Mouse (Mus musculus): ENCODE measurements around the gene Bcl3. TPM values are rescaled to one million over a fixed set of nuclear protein-coding genes. Genes with fewer than 3 reads are reported as not detected.

Gene Bcl3
- polyA plus RNA-seq, 1 experiment from 2014 or later = 4.1 TPM

Other genes with a start within 250 kb of the Bcl3 start
- 0.24 and 0.66 TPM in 2 replicates for gene Zfp296, start 245.5 kb downstream of the Bcl3 start, polyA plus RNA-seq (2015; fragmentation: Nextera tagmentation; extraction: Ambion mirVana)
- gene Gemin7, start 245.2 kb downstream of the Bcl3 start, polyA plus RNA-seq (2015; fragmentation: Nextera tagmentation; extraction: Ambion mirVana) = 125 and 127 TPM in 2 replicates
- 31.9 and 35.1 TPM in 2 replicates for gene Clasrp, start 218.3 kb downstream of the Bcl3 start, polyA plus RNA-seq (2015; fragmentation: Nextera tagmentation; extraction: Ambion mirVana)
- 8.3 and 12.4 TPM in 2 replicates for gene Relb, start 193.3 kb downstream of the Bcl3 start, polyA plus RNA-seq (2015; fragmentation: Nextera tagmentation; extraction: Ambion mirVana)
- gene Clptm1, start 157.7 kb downstream of the Bcl3 start, polyA plus RNA-seq (2015; fragmentation: Nextera tagmentation; extraction: Ambion mirVana) = 74.3 and 81.9 TPM in 2 replicates
- 1.2 and 2.6 TPM in 2 replicates for gene Apoc2, start 144.8 kb downstream of the Bcl3 start, polyA plus RNA-seq (2015; fragmentation: Nextera tagmentation; extraction: Ambion mirVana)
- gene Gm44805, start 141.3 kb downstream of the Bcl3 start, polyA plus RNA-seq (2015; fragmentation: Nextera tagmentation; extraction: Ambion mirVana) = 0.38 TPM in 1 of 2 replicates, not detected in the other
- 0.22 and 0.37 TPM in 2 replicates for gene Apoc4, start 141.3 kb downstream of the Bcl3 start, polyA plus RNA-seq (2015; fragmentation: Nextera tagmentation; extraction: Ambion mirVana)
- gene Apoc1, start 130.1 kb downstream of the Bcl3 start, polyA plus RNA-seq (2015; fragmentation: Nextera tagmentation; extraction: Ambion mirVana) = 8.9 and 9.2 TPM in 2 replicates
- gene Apoe, start 123.6 kb downstream of the Bcl3 start, polyA plus RNA-seq (2015; fragmentation: Nextera tagmentation; extraction: Ambion mirVana) = 588 and 662 TPM in 2 replicates
- 146 and 158 TPM in 2 replicates for gene Tomm40, start 107.3 kb downstream of the Bcl3 start, polyA plus RNA-seq (2015; fragmentation: Nextera tagmentation; extraction: Ambion mirVana)
- gene Nectin2, start 72.3 kb downstream of the Bcl3 start, polyA plus RNA-seq (2015; fragmentation: Nextera tagmentation; extraction: Ambion mirVana) = 63.5 and 76.8 TPM in 2 replicates
- 413 and 444 TPM in 2 replicates for gene Bcam, start 51.8 kb downstream of the Bcl3 start, polyA plus RNA-seq (2015; fragmentation: Nextera tagmentation; extraction: Ambion mirVana)
- gene Cblc, start 26.0 kb downstream of the Bcl3 start, polyA plus RNA-seq (2015; fragmentation: Nextera tagmentation; extraction: Ambion mirVana) = 1.2 and 2.0 TPM in 2 replicates
- gene Gm19345, start 29.2 kb upstream of the Bcl3 start, polyA plus RNA-seq (2015; fragmentation: Nextera tagmentation; extraction: Ambion mirVana) = not detected in 2 replicates
- not detected in 2 replicates for gene Ceacam16, start 38.5 kb upstream of the Bcl3 start, polyA plus RNA-seq (2015; fragmentation: Nextera tagmentation; extraction: Ambion mirVana)
- 0.04 TPM in 1 of 2 replicates, not detected in the other for gene Ceacam19, start 65.2 kb upstream of the Bcl3 start, polyA plus RNA-seq (2015; fragmentation: Nextera tagmentation; extraction: Ambion mirVana)
- gene Pvr, start 98.4 kb upstream of the Bcl3 start, polyA plus RNA-seq (2015; fragmentation: Nextera tagmentation; extraction: Ambion mirVana) = 17.6 and 19.0 TPM in 2 replicates
- 1.8 and 2.2 TPM in 2 replicates for gene Igsf23, start 128.0 kb upstream of the Bcl3 start, polyA plus RNA-seq (2015; fragmentation: Nextera tagmentation; extraction: Ambion mirVana)
- gene Ceacam20, start 142.6 kb upstream of the Bcl3 start, polyA plus RNA-seq (2015; fragmentation: Nextera tagmentation; extraction: Ambion mirVana) = 0.11 TPM in 1 of 2 replicates, not detected in the other
- 0.04 TPM in 1 of 2 replicates, not detected in the other for gene Nlrp9b, start 168.7 kb upstream of the Bcl3 start, polyA plus RNA-seq (2015; fragmentation: Nextera tagmentation; extraction: Ambion mirVana)